Mouse (Mus musculus) spleen, postnatal 4 days (tissue): Measurements from ENCODE around the gene Olfr457.
A peak's percentile ranks its signal among the peaks of the same experiment; 100 is the strongest.
"Not testable (repeated sequence)": the region's sequence is repeated elsewhere in the genome, so short reads cannot be mapped to it uniquely, and the experiment has no call there.

Source experiments
- DNase-seq, 2 experiments: peaks; one replicate each; pipeline ENCODE4 v3.0.0; 2022; ENCODE audit warnings: low spot score in 2 of 2

Gene Olfr457

DNA sequence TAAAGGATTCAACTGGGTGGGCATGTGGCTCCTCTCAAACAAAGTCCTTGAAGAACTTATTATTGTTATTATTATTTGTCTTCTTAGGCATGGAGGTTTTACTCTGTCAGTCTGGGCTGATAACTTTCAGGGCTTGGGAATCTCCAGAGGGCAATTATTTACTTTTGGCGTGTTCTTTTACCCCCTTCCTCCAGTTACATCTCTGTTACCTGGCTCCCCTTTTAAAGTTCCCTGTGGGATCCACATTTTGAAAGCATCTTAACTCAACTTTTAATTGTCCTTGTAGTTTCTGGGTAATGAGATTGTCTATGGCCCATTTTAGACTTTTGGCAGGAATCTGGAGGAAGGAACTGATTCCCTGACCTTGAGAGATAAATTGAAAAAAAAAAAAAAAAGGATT is at the start of gene Olfr457:
TSS of gene Olfr457 (minus strand) at position 101 of the 400 bp plus-strand sequence.
- no peak for DNase-seq

DNA sequence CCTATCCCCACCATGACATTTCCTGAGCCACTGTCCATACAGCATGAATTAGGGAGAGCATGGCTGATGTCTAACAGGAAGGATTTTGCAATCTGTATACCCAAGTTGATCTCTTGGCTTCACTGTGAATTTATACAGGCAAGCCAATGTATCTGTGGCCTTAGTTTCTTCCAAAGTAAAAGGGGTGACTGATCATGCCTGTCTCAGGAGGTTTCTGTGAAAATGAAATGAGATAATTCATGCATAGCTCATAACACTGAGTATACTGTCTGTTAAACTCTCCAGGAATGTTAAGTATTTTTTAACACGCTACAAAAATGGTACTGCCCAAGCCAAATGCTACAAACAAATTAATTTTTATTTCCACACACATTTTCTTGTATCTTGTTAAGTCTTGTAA is 37.3 kb upstream of the Olfr457 start:
- no peak for DNase-seq

DNA sequence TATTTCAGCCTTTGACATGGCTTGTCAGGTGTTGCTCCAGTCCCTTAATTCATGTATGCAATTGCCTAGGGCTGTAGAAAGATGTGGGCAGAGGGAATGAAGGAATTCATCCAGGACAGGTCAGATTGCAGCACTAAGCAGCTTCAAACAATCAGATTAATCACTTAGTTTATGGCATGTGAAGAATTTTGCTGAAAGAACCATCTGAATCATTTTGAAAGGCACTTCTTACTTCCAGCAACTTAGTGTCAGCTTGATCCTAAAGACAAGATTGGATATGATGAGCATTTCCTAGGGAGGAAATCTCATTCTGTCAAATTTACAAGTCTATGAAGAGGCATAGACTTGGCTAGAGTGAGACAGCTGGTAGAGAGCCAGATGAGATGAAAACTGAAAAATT is 33.2 kb upstream of the Olfr457 start:
- no peak for DNase-seq

DNA sequence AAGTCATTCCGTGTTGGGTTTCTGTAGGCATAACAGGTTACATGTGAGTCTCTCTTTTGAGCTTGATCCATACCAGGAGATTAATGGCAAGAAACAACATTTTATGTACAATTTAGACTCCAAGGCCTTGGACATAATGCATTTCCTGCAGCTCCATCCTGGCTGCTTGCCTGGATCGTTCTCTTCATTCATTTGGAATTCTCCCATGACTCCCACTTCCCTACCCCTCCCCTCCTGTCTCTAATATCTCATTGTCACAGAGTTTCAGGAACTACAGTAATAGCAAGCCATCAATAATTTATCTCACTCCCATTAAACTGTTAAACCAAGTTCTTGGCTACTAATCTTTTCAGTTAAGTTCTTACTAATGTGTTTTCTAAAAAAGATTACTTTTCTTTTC is 27.3 kb upstream of the Olfr457 start:
- DNase-seq = no peak

DNA sequence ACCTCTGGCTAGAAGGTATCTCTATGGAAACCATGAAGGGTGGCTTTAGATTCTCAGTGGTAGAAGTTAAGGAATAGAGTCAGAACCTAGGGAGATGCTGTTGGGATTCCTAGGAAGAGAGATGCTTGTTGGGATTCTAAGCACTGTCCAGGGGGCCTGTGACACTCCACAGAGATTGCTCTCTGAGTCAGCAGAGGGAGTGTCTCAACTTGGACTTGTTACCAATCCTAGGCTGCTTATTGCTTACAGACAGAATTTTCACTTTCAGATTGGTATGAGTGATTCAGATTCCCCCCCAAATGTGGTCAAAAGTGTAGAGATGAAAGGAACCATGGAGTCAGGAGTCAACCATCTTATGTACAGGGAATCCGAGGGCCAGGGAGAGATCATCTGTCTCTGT is 13.6 kb upstream of the Olfr457 start:
- DNase-seq = no peak

DNA sequence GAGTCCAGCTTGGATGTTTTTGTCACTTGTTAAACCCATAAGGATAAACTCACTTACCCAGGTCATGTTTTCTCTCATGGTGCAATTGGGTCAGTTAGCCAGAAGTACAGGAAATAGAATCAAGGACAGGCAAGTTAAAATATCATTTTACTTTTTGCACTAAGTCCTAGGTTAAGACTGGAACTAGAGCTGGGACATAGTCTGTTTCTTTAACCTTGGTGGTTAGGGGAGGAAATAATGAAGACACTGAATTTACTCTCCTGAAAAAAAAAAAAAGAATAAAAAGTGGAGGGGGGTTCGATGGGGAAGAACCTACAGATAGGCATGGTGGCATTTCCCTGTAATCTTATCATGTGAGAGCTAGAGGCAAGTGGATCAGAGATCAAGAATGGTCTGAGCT is 11.0 kb upstream of the Olfr457 start, which contains the start of gene Olfr456:
TSS of gene Olfr456 (minus strand) at position 101 of the 400 bp plus-strand sequence.
- DNase-seq = no peak

DNA sequence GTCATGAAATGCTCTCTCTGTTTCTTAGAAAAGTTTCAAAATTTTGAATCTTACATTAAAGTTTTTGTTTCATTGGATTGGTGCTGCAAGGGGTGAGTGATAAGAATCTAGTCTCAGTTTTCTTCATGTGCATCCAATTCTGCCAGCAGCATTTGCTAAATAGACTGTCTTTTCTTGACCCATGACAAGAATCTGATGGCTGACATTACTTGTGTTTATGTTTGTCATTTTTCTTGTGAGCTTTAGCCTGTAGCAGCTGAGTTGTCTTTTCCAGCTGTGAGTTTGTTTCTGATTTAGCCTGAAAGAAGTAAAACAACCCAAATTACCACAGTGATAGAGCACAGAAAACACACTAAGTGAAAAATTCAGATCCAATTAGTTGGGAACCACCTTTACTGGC is 8.5 kb upstream of the Olfr457 start:
- DNase-seq = no peak

DNA sequence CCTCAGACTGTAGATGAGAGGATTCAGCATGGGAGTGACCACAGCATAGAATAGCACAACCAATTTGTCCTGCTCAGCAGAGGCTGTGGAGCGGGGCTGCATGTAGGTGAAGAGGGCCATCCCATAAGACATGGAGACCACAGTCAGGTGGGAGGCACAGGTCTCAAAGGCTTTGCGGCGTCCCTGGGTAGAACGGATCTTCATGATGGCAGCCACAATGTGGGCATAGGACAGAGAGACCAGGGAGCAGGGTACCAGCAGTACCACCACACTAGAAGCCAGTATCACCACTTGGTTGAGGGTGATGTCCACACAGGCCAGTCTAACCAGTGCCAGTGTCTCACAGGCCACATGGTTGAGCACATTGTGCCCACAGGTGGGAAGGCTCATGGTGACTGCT is 4.8 kb downstream of the Olfr457 start:
- not testable (repeated sequence) for DNase-seq

DNA sequence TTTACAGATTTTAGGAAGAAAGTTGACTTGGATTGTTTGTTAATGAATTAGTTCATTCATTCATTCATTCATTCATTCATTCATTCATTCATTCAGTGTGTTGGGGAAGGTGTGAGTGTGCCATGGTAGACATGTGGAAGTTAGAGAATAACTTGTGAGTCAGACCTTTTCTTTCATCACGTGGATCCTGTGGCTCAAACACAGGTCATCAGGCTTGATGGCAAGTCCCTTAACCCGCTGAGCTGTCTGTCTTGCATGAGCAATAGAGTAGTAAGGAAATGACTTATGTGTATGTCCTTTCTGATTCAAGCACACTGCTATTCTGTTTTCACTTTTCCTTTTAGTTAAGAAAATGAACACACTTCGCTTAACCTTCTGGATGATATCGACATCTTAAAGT is 5.6 kb downstream of the Olfr457 start:
- DNase-seq = no peak

DNA sequence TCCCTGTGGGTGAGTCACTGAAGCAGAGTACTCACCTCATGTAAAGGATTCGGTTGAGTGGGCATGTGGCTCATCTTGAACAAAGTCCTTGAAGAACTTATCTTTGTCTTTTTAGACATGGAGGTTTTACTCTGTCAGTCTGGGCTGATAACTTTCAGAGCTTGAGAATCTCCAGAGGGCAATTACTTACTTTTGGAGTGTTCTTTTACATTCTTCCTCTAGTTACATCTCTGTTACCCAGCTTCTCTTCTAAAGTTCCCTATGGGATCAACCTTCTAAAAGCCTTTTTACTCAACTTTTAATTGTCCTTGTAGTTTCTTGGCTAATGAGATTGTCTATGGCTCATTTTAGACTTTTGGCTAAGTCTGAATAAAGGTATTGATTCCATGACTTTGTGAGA is 11.0 kb downstream of the Olfr457 start, which contains the start of gene Olfr458:
TSS of gene Olfr458 (minus strand) at position 101 of the 400 bp plus-strand sequence.
- DNase-seq = no peak

DNA sequence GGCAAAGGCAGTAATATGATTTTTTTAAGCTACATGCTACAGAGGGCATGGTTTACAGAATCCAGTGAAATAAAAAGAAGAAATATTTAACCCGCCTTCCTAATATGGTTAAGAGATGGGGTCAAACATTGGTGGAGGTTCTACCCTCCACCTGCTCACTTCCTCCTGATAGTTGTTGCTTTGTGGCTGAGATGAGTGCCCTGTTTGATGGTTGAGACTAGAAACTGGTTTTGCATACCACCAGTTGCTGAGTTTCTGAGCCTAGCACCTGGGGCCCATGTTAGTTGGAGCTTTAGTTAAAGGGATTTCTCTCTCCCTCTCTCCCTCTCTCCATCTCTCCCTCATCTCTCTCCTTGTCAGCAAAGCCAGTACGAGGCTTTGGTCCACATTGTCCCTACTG is 28.8 kb downstream of the Olfr457 start:
- DNase-seq = no peak

DNA sequence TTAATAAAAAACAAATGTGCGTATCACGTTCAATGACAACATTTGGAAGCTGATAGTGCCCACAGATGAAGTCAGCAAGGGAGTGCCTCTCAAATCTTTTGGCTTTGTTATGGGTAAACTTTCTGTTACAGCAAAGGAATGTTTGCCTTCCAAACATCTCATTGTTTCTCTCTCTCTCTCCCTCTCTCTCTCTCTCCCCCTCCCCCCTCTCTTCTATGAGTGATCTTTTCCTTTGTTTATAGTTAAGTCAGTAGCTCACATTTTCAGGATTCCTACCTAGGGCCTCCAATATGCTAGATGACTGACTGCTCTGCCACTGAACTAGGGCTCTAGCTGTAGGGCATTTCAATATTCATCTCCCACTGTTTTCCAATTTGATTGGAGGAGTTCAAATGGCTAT is 31.6 kb downstream of the Olfr457 start:
- DNase-seq = no peak

DNA sequence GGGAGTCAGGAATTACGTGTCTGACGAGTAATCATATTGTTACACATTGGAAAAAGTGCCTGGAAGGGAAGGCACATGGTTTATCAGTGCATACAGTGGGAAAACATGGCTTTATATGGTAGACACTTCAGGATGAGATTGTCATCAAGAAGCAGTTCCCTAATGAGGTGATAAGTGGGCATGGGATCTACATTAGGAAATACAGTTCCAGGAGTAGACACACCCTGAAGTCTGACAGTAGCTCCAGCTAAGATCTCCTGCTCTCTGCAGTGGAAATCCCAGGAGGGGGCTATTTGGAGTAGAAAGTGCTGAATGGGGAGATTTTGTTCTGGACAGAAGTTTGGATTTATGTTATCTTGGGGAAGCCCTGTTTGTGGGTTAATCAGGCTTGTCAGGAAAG is 34.7 kb downstream of the Olfr457 start:
- no peak for DNase-seq

DNA sequence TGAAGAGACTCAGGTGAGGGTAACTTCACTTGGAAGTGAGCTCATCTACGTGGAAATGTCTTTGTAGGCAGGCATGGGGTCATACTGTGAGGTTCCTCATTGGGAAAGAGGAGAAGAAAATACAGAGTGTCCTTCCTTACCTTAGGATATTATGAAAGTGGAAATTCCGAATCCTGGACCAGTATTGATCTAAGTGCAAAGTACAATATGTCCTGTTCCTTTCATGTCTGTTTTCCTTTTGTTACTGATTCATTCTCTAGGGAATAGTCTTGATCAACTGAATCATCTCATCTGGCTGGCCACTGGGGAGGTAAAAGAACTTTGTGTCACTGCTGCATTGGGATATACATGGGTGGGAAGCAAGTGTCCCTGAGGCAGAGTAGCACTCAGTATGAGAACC is 40.6 kb downstream of the Olfr457 start:
- no peak for DNase-seq

DNA sequence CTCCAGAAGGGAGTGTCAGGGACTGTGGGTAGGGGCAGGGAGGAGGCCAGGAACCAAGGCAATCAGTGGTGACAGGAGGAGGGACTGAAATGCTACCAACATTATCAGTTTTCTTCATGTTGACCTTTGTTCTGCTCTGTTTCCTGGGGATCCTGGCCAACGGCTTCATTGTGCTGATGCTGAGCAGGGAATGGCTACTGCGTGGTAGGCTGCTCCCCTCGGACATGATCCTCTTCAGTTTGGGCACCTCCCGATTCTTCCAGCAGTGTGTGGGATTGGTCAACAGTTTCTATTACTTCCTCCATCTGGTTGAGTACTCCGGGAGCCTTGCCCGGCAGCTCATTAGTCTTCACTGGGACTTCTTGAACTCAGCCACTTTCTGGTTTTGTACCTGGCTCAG is 41.7 kb downstream of the Olfr457 start, which contains the start of gene Tas2r126:
TSS of gene Tas2r126 (plus strand) at position 90 of the 400 bp plus-strand sequence.
- no peak for DNase-seq

DNA sequence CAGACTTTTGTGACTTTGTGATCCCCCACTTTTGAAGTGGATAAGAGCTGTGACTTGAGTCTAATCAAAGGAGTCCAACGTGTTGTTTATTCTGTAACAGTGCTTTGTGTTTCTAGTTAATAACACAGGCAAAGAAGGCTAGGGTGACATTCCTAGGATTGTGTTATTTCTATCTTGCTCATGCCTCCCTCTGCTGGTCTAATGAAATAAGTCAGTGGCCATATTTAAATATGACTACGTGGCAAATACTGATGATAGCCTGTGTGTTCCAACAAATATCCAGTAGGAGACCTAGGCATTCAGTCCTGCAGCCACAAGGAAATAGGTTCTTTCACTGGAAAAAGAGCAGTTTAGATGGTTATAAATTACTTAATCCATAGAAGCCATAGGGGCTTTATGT is 42.6 kb downstream of the Olfr457 start:
- no peak for DNase-seq

DNA sequence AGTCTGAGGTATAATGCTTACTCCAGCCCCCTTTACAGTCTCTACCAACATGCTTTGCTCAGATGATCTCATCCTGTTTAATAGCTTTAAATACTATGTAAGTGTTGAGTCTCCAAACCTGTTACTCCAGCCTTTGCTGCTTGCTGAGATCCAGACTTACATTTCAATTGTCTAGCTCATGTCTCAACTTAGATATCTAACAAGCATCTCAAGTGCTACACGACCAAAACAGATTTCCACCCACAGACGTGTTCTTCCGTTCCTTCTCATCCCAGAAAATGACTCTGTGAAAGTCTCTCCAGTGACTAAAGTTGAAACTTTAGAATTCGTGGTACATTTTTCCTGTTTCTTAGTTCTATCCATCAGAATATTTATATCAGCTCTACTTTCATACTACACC is 49.8 kb downstream of the Olfr457 start:
- no peak for DNase-seq

DNA sequence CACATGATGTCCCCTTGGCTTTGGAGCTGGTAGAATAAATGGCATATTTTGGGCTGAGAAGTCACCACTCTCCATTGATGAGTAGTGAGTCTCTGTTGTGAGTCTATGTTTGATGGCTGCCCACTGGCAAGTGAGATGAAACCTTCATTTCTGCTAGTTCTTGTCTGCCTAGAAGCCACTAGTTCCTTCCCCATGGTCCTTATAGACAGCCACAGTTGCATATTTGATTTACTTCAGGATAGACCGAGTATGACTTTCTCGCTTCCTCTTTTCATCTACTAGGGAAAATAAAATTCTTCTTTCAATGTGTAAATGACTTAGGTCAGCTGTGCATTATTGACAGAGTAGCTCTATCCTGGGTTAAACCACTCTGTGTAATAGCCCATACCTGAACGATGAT is 51.7 kb downstream of the Olfr457 start:
- peak in 1 of 2 experiments; percentile 7 for DNase-seq

DNA sequence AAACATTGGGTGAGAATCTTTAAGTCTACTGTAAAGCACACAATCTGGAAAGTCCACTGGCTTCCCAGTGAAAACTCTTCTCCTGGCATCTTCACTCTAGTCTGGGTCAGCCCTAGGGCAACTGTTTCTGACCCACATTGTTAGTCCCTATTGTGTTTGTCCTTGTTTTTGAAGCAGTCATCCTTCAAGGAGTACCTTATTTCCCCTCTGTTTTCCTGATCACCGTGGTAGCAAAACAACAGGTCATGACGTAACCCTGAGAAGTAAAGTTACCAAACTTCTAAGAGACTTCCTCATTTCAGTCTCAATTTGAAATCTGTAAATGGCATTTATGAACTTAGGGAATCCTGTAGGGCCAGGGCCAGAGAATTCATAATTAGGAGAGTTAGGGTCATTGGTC is 54.7 kb downstream of the Olfr457 start:
- peak in 1 of 2 experiments; percentile 19 for DNase-seq

DNA sequence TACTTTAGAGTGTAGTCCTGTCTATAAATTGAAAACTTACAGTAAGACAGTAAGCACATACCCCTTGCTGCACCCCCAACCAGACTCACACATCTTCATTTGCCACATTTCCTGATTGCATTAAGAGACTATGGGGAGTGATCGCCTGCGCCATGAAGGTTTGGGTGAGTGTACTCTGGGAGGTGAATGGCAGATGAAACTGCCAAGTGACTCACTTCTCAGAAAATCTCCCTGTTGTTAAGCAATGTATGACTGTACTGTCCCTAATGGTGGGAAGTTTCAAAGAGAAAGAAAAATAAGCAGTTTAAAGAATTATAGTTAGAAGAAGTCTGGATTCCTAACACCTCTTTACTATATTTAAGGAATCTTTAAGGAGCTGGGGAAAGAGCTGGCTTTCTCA is 56.7 kb downstream of the Olfr457 start:
- DNase-seq = peak in 1 of 2 experiments; percentile 2
